Mouse (Mus musculus): ENCODE results near the gene AI661453.
A peak's percentile ranks its signal among the peaks of the same experiment; 100 is the strongest.

DNA sequence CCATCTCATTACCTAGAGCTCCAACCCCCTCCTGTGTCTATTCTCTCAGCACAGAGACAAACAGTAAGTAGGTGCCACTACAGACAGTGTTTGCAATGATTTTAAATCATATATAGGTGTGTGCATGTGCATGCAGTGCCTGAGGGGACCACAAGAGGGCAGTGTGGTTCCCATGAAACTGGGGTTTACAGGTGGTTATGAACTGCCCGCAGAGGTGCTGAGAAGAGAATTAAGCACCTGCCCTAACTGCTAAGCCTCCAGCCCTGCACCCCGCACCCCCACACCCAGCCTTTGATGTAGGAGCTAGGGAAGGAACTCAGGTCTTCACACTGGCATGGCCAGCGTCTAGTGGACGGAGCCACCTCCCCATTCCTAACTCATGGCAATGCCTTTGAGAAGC, 49.8 kb upstream of the AI661453 start:
- TF ChIP-seq CTCF (IDR thresholded peaks at IDR 0.05; ENCODE audit: low read depth, low read length): peak; percentile 89
- no peak for TF ChIP-seq POLR2A (IDR thresholded peaks at IDR 0.05; ENCODE audit: insufficient read depth, low read length)

Data from ES-Bruce4 (cell line).